Mouse (Mus musculus) myocyte (in vitro differentiated cells): ENCODE results near the gene Misp.

Source experiments
- CEBPB ChIP-seq: IDR thresholded peaks from 2 replicates; pipeline ENCODE4 v1.6.1; 2011; ENCODE audit warnings: mild to moderate bottlenecking, moderate library complexity; ENCODE audit not compliant: poor library complexity, insufficient read depth, severe bottlenecking
- MAX ChIP-seq: IDR thresholded peaks from one replicate; pipeline ENCODE4 v1.6.1; 2011; ENCODE audit warnings: low read depth, mild to moderate bottlenecking, control low read depth
- MYOD1 ChIP-seq, 3 experiments: IDR thresholded peaks; one replicate each; pipeline ENCODE4 v1.6.1; 2011; ENCODE audit warnings: control low read depth in 2 of 3, low read depth in 2 of 3, mild to moderate bottlenecking in 2 of 3, moderate library complexity in 1 of 3; ENCODE audit not compliant: insufficient read length in 2 of 3, control insufficient read depth in 1 of 3
- POLR2A ChIP-seq: IDR thresholded peaks from one replicate; pipeline ENCODE4 v1.6.1; 2011; ENCODE audit warnings: low read depth, mild to moderate bottlenecking, control low read depth, moderate library complexity; ENCODE audit not compliant: insufficient read length
- POLR2AphosphoS2 ChIP-seq: IDR thresholded peaks from one replicate; pipeline ENCODE4 v1.6.1; 2011; ENCODE audit warnings: low read depth, control low read depth; ENCODE audit not compliant: insufficient read length
- TCF12 ChIP-seq: IDR thresholded peaks from one replicate; pipeline ENCODE4 v1.6.1; 2011; ENCODE audit warnings: mild to moderate bottlenecking, control low read depth; ENCODE audit not compliant: poor library complexity, insufficient read depth, severe bottlenecking
- USF1 ChIP-seq: IDR thresholded peaks from one replicate; pipeline ENCODE4 v1.6.1; 2011; ENCODE audit warnings: low read depth, mild to moderate bottlenecking, control low read depth, moderate library complexity

- TF ChIP-seq CEBPB (no peak), POLR2A (no peak), USF1 (no peak), POLR2AphosphoS2 (no peak), TCF12 (no peak), MYOD1 (IDR thresholded peaks at IDR 0.05; ENCODE audit: control insufficient read depth in 1 of 3, insufficient read length in 2 of 3, low read depth in 2 of 3) (no peak), MAX (no peak)
Observed at GRCm38 (mm10) chr10:79788386-79789158, 32.2 kb upstream of the Misp start.
